Mouse (Mus musculus) gastrocnemius, adult 8-10 months (tissue): ENCODE measurements at regions not wholly inside any gene's neighbourhood (a gene's known extent, or its start where the extent isn't known, plus 50 kb on each side); places are given as distances from the start of the nearest gene placed in this dataset.

ENCODE experiments used
- DNase-seq, 2 experiments: peaks; one replicate each; pipeline ENCODE4 v3.0.0; 2022; ENCODE audit warnings: low spot score in 2 of 2

DNA sequence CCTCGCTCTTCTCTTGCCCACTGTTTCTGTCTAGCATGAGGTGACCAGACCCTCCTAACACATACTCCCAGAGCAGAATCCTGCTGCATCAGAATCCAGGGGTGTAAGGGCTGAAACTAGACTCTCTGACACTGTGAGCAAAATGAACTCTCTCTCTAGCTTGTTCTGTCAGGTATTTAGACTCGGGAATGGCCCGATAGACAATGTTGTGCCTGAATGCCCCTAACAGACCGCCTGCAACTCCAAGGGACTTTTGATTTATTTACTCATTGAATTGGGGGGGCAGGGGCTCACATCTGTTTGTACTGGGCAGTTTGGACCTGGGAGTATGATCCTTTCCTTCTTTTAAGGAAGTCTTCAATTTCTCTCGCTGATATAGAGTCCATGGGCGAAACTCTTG is 469.3 kb upstream of the Trpc7 start:
- no peak for DNase-seq

DNA sequence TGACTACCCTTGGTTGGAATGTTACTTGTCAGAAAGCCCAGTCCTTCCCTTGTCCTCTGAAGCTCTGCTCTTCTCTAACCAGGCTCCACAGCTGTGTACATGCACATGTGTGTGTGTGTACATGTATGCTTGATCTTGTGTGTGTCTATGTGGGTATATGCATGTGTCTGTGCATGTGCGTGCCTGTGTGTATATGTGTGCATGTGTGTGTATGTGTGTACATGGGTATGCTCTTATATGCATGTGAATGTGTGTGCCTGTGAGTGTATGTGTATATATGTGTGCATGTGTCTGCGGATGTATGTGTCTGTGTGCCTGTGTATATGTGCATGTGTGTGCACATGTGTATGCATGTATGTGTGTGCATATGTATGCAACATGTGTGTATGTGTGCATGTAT is 468.6 kb upstream of the Trpc7 start:
- DNase-seq = no peak

DNA sequence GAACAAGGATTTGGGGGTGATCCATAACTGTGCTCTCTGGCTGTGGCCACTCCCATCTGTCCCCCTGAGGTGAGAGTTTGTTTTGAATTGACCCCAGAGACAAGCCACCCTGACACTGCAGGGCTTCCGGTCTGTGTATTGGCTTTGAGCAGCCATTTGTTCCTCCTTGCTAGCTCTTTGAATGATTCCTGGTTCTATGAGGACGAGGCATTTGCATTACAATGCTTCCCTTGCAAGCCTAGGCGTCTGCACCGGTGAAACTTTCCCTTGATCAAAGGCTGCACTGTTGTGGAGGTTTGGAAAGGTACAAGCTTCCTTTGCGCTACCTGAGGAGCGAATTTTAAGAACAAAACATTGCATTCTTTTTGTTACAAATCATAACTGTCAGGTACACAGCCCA is 466.8 kb upstream of the Trpc7 start:
- no peak for DNase-seq

DNA sequence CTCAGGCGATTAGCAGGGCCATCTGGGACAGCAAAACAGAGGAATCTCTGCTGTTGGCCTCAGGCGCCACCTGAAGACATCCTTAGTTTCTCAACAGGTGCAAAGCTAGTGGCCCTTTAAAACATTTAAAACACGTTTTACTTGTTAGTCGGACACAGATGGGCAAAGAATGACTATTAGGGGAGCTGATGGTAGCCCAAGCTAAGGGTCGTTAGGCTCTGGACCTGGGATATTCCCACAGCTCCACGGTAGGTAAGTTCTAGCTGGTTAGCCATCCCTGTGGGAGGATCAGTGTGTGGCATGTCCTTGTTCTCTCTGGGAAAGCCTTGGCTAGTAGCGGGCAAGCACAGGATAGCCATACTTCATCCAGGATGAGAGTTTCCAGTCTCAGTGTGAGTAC is 465.5 kb upstream of the Trpc7 start:
- no peak for DNase-seq

DNA sequence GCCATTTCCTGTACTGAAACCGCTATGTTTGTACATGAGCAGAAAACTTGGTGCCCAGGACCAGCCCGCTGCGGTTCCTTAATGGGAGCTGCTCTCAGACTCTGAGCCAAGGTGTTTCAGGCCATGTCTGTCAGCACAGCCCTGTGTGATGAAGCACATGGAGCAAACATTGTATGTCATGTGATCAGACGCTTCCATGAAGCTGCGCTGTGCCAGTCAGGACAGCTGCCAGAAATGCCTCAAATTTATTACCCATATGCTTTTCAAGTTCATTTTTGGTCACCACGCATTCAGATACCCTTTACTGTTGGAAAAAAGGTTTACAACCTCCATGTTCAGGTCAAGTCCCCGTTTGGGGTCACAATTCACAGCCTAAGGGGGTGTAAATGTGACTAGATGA is 458.8 kb upstream of the Trpc7 start:
- DNase-seq = no peak

DNA sequence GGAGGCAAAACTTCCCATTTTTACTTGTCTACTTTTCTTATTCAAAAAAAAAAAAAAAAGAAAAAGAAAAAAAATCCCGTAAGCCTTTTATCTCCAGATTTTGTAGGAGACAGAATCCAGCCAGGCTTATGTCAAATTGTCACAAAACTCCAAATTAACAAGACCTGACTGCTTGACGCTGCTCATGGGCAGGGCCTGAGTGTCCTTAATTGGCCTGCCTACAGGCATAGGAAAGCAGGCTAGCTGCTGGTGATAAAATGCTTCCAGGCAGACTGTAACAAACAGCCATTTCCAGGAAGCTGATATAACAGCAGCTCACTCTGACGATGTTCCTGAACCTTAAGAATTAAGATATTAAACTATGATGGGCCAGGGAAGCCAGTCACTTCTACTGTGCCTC is 458.2 kb upstream of the Trpc7 start:
- DNase-seq = no peak

DNA sequence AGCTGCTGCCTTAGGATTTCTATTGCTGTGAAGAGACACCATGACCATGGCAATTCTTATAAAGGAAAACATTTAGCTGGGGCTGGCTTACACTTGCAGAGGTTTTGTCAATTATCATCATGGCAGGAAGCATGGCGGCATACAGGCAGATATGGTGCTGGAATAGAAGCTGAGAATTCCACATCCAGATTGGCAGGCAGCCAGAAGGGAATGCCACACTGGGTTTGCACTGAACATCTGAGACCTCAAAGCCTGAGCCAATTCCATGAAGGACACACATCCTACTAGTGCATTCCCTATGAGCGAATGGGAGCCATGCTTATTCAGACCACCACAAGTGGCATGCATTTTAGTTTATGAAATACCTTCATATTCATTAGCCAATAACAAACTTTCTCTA is 455.0 kb upstream of the Trpc7 start:
- no peak for DNase-seq

DNA sequence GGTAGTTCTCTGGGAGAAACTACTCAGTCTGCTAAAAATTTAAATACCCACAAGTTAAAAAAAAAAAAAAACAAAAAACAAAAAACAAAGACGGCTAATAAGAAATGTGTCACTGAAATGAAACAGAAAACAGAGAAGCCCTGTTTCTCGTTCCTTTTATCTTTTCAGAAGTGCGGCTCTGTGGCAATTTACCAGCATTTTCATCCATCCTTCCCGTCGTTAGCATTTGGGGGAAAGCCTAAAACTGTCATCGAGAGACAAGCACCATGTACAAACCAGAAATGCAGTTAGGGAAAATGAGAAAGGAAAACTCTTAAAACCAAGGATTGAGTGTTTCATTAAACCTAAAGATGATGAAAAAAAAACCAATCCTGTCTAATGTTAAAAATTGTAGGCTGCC is 442.9 kb upstream of the Trpc7 start:
- no peak for DNase-seq

DNA sequence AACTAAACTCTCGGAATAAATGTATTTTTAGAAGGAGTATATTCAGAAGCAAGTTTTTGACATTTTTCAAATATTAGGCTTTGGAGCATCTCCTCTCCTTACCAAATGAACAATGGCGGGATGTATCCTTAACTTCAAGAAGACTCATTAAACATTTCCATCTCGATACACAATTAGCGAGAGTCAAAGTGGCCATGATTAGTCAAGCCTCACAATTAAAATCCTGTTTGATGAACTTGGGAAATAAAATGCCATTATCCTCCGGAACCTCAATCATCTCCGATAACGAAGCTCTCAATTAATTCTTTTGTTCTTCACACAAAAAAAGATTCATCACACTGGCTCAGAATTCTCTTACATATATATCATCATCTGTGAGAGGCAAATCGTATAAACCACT is 440.8 kb upstream of the Trpc7 start:
- no peak for DNase-seq

DNA sequence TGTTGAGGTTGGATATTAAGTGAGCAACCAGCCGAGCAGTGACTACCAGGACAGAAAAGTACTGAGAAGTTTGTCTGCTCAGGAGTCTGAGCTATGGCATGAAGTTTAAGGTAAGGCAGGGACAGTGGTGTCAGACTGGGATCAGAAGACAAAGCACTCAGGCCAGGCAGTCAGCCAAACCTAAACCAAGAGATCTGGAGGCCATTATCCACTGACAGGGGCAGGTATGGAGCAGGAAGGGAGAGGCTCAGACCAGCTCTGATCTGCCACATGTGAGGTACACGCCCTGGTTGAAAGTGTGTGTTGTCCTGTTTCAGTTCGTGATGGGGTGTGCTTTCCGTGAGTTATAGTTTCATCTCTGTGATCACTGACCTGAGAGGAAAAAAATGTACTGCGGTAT is 437.2 kb upstream of the Trpc7 start:
- no peak for DNase-seq

DNA sequence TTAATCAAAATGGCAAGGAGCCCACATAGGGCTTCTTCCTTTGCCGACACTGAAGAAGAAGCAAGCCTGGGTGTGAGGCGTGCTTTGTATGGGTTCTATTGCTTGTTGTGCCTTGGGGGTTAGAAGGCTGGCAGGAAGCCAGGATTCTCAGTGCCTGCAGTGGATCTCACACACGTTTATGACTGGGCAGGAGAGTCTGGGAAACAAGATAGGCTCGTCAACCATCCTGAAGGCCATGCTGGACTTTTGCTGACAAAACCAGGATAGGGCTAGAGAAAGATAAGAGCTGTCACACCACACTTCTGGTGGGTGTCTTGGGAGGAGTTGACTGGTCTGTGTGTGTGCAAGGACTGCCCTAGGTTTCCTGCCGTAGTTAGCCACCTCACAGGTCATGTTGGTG is 436.1 kb upstream of the Trpc7 start:
- no peak for DNase-seq

DNA sequence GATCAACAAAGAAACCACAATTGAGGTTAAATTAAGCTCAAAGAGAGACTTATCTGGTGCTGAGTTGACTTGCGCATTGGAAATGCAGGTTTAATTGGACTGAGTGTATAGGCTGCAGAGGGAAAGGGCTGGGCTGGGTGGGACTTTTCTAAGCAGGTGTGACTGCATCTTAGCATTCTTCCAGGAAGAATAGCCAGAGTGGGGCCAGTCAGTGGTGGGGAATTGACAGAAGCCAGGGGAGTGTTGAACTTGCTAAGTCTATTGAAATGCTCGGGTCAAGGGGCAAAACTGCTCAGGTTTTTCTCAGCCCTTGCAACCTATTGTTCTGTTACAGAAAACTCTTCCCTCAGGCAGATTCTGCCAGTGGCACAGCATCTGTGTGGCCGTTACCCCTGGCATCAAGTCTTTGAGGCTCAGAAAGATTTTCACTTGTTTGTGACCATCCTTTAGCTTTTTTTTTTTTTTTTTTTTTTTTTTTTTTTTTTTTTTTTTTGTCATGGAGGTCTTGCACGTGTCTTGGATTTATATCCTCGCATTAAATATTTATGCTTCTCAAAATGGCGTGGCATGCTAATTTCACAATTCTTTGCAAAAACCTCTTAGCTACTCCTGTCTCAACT is 429.6 kb upstream of the Trpc7 start:
- DNase-seq = no peak

DNA sequence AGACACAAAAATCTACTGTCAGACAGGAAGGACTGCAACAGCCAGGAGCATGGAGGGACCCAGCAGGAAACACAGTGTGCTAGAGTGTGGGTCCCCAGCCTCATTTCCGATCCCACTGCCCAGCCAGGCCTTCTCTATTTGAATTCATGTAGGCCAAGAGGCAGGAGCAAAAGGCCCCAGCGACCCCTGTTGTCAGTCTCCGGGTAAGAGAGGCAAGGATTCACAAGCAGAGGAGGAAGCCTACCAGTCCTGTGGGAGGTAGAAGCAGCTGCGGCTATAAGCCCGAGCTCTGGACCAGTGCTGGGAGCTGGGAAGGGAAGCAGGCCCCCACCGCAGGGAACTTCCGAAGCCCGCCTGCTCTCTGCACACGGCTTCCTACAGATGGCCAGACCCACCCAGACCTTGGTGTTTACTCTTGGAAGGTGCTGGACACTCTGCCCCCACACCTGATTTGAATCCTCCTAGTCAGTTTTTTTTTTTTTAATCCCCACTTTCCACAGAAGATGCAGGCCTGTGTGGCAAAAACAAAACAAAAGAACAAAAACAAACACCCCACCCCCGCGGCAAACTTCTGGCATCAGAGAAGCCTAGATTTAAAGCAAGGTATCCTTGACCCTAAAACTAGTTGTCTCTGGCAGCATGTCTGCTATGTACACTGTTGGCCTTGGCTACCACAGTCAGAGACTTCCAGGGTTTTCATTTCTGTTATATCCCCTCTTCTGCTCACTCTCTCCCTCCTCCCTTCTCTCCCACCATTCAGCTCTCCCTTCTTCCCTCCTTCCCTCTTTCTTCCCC is 420.6 kb upstream of the Trpc7 start:
- no peak for DNase-seq

DNA sequence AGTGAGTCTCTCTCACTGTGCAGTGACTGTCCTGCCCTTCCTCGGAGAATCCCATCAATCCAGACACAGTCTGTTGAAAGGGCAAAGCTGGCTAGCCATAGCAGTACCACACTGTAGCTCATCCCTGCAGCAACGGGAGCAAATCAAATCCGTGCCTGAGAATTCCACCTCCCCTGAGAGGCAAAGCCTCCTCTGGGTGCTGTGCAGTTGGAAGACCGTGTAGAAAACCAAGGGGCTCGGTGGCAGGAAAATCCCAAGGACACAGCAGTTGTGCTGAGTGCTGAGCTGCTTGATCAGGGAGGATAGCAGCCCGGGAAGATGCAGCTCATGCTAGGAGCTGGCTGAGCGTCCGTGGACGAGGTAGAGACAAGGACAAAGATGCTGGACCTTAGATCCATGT is 418.7 kb upstream of the Trpc7 start:
- DNase-seq = no peak

DNA sequence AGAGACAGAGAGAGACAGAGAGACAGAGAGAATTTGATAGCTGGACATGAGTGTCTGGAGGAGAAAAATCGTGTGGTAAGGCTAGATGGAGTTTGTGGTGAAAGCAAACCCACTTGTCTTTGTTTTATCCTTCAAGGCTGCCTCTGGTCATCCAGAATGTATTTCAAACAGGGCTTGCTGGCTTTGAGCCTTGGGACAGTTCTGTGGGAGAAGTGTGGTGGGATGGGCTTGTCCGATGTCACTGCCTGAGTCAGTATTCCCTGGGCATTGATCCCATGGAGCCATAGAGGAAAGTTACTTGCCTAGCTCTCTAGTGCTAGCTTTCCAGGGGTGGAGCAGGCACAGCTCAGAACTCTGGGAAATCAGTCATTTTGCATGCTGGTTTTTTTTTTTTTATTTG is 417.9 kb upstream of the Trpc7 start:
- no peak for DNase-seq

DNA sequence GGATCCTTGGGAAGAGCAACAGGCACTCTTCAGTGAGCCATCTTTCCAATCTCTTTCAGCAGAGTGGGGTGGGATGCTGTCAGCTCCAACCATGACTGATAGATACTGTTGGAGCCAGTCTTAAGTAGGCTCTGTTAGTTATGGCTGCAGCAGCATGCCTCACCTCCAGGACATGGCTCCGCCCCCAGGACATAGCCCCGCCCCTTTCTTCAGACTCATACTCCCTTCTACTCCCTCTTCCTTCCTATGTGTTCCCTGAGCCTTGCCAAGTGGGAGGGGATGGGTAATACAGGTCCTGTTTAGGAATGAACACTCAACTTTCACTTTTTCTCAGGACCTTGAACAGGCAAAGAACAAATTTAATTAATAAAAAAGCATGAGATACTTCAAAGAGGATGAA is 415.4 kb upstream of the Trpc7 start:
- no peak for DNase-seq

DNA sequence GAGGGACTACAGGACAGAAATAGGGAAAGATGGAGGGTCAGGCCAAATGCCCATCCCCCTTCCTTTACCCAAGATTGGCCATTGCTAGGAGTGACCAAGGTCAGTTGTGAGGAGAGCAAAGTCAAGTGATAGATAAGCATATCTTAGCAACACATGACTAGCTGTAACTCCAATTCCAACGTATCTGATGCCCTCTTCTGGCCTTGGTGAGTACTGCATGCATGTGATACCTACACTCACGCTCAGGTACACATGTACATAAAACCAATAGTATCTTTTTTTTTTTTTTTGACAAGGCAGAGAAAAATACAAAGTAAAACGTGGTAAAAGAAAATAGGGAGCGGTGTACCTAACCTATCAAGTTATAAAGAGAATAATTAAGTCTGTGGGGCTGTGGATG is 413.8 kb upstream of the Trpc7 start:
- DNase-seq = no peak

DNA sequence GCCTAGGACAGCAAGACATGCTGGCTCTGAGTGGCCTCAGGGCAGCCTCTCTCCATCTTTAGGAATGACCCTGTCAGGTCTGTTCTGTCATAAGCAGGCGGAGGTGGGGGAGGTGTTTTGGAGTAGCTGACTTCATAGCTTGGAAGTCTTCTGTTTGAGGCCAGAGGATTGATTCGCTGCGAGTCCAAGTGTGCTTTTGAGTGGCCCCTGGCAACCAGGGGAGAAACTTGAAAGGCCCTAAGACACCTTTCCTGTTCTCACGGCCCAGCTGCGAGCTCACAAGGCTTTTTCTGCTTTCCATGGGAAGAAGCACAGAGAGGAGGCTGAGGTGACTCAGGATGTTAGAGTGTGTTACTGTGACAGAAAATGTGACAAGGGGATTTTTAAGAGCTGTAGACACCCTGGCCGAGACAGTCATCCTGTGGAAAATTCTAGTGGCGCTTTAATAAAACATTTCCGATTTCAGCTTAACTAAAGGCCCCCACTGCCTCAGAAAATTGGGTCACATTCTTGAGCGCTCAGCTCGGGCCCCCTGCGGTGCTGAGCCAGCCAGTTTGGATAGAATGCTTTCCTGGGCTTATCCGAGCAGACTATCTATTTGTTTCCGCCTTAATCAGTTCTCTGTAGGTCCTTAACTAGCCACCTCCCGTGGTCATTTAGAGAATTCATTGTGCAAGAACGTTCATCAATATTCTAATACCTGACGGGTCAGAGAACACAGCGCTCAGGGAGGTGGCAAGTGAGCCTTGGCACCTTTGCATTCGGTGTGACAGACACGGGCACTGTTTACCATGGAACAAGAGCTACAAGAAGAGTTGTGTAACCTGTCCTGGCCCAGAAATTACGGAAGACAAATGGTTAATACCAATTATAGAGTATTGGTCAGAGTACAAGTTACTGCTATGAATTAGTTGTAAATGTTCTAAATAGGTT is 412.4 kb upstream of the Trpc7 start:
- DNase-seq = no peak

DNA sequence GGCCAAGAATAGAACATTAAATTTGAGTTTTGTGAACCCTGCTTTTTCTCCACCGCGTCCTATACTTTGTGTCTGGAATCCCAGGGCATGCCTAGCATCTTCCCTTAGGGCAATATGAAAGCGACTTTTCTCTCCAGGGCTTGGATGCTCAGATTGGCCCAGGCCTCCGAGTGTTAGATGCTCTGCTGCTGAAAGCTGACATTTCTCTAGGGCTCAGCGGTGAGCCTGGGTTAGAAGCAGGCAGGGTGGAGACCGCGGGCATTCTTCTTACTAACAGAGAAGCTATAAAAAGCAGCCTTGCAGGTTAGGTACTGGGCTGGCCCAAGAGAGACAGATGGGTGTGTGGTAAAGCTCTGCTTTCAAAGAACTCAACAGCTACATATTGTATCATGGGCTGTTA is 409.8 kb upstream of the Trpc7 start:
- no peak for DNase-seq

DNA sequence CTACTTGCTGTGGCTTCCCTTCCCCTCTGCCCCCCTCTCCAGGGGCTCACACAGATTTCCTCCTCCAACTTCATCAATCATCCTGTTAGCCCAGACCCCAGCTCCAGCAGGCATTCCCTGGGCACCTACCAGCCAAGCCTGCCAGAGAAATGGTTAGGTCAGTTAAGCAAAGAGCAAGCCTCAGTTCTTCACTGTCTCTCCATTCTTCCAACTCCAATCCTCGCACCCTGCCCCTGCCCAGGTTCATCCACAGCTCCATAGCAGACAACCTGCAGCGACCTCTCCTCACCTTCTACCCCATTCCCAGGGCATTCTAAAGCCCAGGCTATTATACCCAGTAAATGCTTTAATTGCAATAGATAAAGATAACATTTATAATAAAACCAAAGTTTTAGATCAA is 408.0 kb upstream of the Trpc7 start:
- no peak for DNase-seq

DNA sequence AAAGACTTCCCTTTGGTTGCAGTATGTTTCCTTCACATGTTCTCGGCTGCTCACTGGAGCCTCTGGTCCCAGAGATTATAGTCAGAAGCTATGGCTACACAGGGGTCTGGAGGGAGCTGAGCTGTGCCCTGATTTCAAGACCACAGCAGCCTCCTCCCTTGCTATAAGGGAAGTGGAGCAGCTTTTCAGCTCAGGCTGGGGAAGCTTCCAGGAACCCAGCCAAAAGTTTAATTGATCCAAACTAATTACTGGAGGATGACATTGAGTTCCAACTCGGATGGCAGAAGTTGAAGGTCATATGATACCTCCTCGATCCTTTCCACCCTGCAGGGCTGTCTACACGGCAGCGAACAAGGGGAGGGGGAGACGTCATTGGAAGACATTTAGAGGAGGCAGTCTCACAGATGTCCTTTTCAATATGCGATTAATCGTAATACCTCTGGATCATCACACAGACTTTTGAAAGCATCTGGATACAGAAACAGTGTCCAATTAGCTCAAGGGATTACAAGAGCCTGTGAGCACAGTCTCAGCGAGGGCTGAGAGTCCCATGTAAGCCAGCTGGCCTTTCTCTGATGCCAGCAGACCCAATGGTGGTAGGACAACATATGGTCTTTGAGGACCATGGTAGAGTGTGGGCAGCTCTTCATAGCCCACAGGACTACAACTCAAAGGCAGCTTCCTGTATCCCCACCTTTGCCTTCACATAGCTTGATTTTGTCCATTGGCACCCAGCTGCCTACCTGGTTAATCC is 396.1 kb upstream of the Trpc7 start:
- DNase-seq = no peak

DNA sequence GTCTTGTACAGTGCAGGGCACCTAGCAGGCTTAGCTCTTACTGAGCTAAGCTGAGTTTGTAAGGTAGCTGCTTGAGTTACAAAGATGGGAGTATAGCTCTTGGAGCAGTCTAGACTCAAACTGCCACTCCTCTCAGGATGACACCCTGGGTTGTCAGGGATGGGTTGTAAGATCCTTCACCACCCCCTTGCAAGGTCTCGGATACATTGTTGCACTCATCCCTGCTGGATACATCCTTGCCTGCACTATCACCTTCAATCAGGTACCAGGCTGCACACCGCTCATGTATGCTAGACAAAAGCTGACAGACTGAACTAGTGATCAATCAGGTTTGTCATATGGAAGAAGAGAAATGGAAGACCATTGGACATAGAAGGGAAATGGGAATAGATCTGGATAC is 390.4 kb upstream of the Trpc7 start:
- no peak for DNase-seq
